Mouse (Mus musculus): ENCODE results near the gene Kif3a.

GRCm38 (mm10) chr11:53541222-53541621, 26.0 kb upstream of the Kif3a start:
- no peak for TF ChIP-seq CTCF (IDR thresholded peaks at IDR 0.05; ENCODE audit: control insufficient read depth, insufficient read depth, low read length)
- TF ChIP-seq POLR2A (IDR thresholded peaks at IDR 0.05; ENCODE audit: borderline replicate concordance, control insufficient read depth, low read depth, low read length), result no peak

Data from bone marrow, adult 2 months (tissue).